Comparison of ENCODE assay signal across 8 mouse cellular contexts in the genomic region with DNA sequence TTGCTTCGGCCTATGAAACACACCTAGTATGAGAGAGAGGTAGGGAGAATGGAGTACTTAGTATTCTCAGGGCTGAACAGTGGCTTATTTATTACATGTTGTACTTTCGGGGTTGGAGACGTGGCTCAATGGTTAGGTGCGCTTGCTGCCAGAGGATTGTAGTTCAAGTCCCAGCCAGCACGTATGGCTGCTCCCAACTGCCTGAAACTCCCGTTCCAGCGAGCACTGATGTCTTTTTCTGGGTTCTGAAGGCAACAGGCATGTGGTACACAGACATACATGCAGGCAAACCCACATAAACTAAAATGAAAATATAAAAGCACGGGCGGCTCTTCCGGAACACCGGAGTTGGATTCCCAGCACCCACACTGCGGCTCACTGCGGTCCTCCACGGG. TPM values are rescaled to one million over a fixed set of nuclear protein-coding genes. Genes with fewer than 3 reads are reported as not detected.
A peak's percentile ranks its signal among the peaks of the same experiment; 100 is the strongest.
DNase-seq lines count a peak whose midpoint lies in the region; ATAC-seq and TF ChIP-seq lines count a peak whose summit lies in the region.

No protein-coding gene starts in this region.

- H3K27ac ChIP-seq in embryonic facial prominence, embryonic 12.5 days, result peak overlapping the region; percentile 96
- H3K27ac ChIP-seq in intestine, embryonic 15.5 days, result peak overlapping the region; percentile 97

- no peaks in the 10 kb centered on the region for H3K27me3 ChIP-seq in embryonic facial prominence, embryonic 12.5 days
- no peaks in the 10 kb centered on the region for H3K27me3 ChIP-seq in intestine, embryonic 15.5 days (replicated peaks)
- no peaks in the 10 kb centered on the region for H3K27me3 ChIP-seq in myocyte (ENCODE audit: control insufficient read depth, insufficient read depth, insufficient read length)

- peak overlapping the region; percentile 81 for H3K4me2 ChIP-seq in embryonic facial prominence, embryonic 12.5 days (replicated peaks)
- peak overlapping the region; percentile 79 for H3K4me2 ChIP-seq in intestine, embryonic 15.5 days (replicated peaks)
- H3K4me2 ChIP-seq in myocyte (ENCODE audit: low read depth), result peak overlapping the region; percentile 91

- peak overlapping the region; percentile 58 for H3ac ChIP-seq in myocyte (ENCODE audit: control insufficient read depth, insufficient read length)

- peak overlapping the region; percentile 67 for H3K9ac ChIP-seq in embryonic facial prominence, embryonic 12.5 days
- H3K9ac ChIP-seq in intestine, embryonic 15.5 days, result peak overlapping the region; percentile 72

- peaks cover 2% of the 10 kb centered on the region for H3K4me1 ChIP-seq in lung, adult 2 months (ENCODE audit: control insufficient read depth, insufficient read depth, low read length)
- peaks cover 8% of the 10 kb centered on the region for H3K4me1 ChIP-seq in embryonic facial prominence, embryonic 12.5 days
- peaks cover 4% of the 10 kb centered on the region for H3K4me1 ChIP-seq in intestine, embryonic 15.5 days (replicated peaks)

- H3K79me2 ChIP-seq in myocyte (ENCODE audit: control insufficient read depth, insufficient read depth), result peaks cover 24% of the 10 kb centered on the region

- ATAC-seq in embryonic facial prominence, embryonic 12.5 days (ENCODE audit: insufficient number of reproducible peaks, insufficient read depth, low FRiP score, low TSS enrichment), result 0 out of 2 replicates have a peak, but pooled peaks have one; percentile 4
- peak; percentile 19; the same call in 1 of the 2 replicates for ATAC-seq in intestine, embryonic 15.5 days
- no peak for ATAC-seq in CD4-positive, CD25-positive, alpha-beta regulatory T cell, adult 4 months

- H3K36me3 ChIP-seq in embryonic facial prominence, embryonic 12.5 days, result peaks cover 12% of the 10 kb centered on the region
- H3K36me3 ChIP-seq in intestine, embryonic 15.5 days, result peaks cover 7% of the 10 kb centered on the region
- H3K36me3 ChIP-seq in myocyte (ENCODE audit: control insufficient read depth, insufficient read depth), result peaks cover 14% of the 10 kb centered on the region

- WGBS in lung, adult 2 months, result 5% methylated on average over 14 of the region's 14 CpGs
- 8% methylated on average over 14 of the region's 14 CpGs for WGBS in embryonic facial prominence, embryonic 12.5 days
- 6% methylated on average over 14 of the region's 14 CpGs for WGBS in intestine, embryonic 15.5 days

- peak overlapping the region; percentile 97 for H3K4me3 ChIP-seq in lung, adult 2 months (replicated peaks; ENCODE audit: extremely low read depth, low read depth, low read length)
- peak overlapping the region; percentile 86 for H3K4me3 ChIP-seq in embryonic facial prominence, embryonic 12.5 days
- H3K4me3 ChIP-seq in intestine, embryonic 15.5 days (replicated peaks), result peak overlapping the region; percentile 73
- H3K4me3 ChIP-seq in myocyte, result peak overlapping the region; percentile 97

- no peak for DNase-seq in lung, adult 2 months
- DNase-seq in lung, postnatal 10 days, result no peak
- no peak for DNase-seq in thymus, postnatal 14 days
- DNase-seq in ovary, postnatal 36 days (ENCODE audit: low spot score), result no peak

- H3K9me3 ChIP-seq in embryonic facial prominence, embryonic 12.5 days, result no peaks in the 10 kb centered on the region
- no peaks in the 10 kb centered on the region for H3K9me3 ChIP-seq in intestine, embryonic 15.5 days

- TF ChIP-seq CTCF in lung, adult 2 months (IDR thresholded peaks at IDR 0.05; ENCODE audit: insufficient read depth, low read length), result no peak

- no peak for TF ChIP-seq POLR2A in lung, adult 2 months (IDR thresholded peaks at IDR 0.05; ENCODE audit: borderline replicate concordance, extremely low read depth, low read depth, low read length)
- TF ChIP-seq POLR2A in myocyte (IDR thresholded peaks at IDR 0.05; ENCODE audit: insufficient read length, low read depth), result no peak

TF ChIP-seq in myocyte, 11 proteins besides CTCF, POLR2A, EP300 and RAD21:
- TF ChIP-seq POLR2AphosphoS2 (IDR thresholded peaks at IDR 0.05; ENCODE audit: insufficient read length, low read depth), result no peak
- no peak for TF ChIP-seq E2F4 (IDR thresholded peaks at IDR 0.05; ENCODE audit: insufficient read depth)
- TF ChIP-seq TCF12 (IDR thresholded peaks at IDR 0.05; ENCODE audit: insufficient read depth, poor library complexity, severe bottlenecking), result no peak
- TF ChIP-seq SRF (IDR thresholded peaks at IDR 0.05; ENCODE audit: control insufficient read depth, insufficient read length, low read depth), result no peak
- TF ChIP-seq REST (IDR thresholded peaks at IDR 0.05; ENCODE audit: insufficient read depth, insufficient read length), result no peak
- no peak for TF ChIP-seq TCF3 (IDR thresholded peaks at IDR 0.05; ENCODE audit: insufficient read length, low read depth)
- TF ChIP-seq USF1 (IDR thresholded peaks at IDR 0.05; ENCODE audit: low read depth), result no peak
- no peak for TF ChIP-seq MYOD1 (IDR thresholded peaks at IDR 0.05; ENCODE audit: control insufficient read depth in 1 of 3, insufficient read length in 2 of 3, low read depth in 2 of 3)
- no peak for TF ChIP-seq CEBPB (IDR thresholded peaks at IDR 0.05; ENCODE audit: insufficient read depth, poor library complexity, severe bottlenecking)
- TF ChIP-seq MAX (IDR thresholded peaks at IDR 0.05; ENCODE audit: low read depth), result no peak
- no peak for TF ChIP-seq MYOG (IDR thresholded peaks at IDR 0.05; ENCODE audit: control insufficient read depth in 1 of 3, insufficient read depth in 1 of 3, insufficient read length in 2 of 3, low read depth in 2 of 3)
TF ChIP-seq in myocyte: peak in this region for 0.

RNA-seq across cellular contexts. Expression of a gene that starts 0.7 kb away (rescaled TPM):
- polyA plus RNA-seq in lung, adult 2 months (2012; rRNA removed), result 4.2 and 6.5 TPM in 2 replicates
- 28.0 and 33.5 TPM in 2 replicates for polyA plus RNA-seq in embryonic facial prominence, embryonic 12.5 days (2016; fragmentation: Nextera tagmentation; extraction: Ambion mirVana)
- polyA plus RNA-seq in intestine, embryonic 15.5 days (2015; fragmentation: Nextera tagmentation; extraction: Ambion mirVana), result 30.0 and 35.0 TPM in 2 replicates
- 8.2 TPM for polyA plus RNA-seq in myocyte (2012; fragmentation: generic; extraction: Trizol)
- 10 to 100 TPM; 36.4 to 41.7 TPM for polyA plus RNA-seq in CD4-positive, CD25-positive, alpha-beta regulatory T cell, adult 4 months (2017; shearing (Covaris generic))

RNA-seq across cellular contexts. Expression of a gene that starts 20.1 kb away (rescaled TPM):
- polyA plus RNA-seq in lung, adult 2 months (2012; rRNA removed), result 1.9 and 2.7 TPM in 2 replicates
- polyA plus RNA-seq in embryonic facial prominence, embryonic 12.5 days (2016; fragmentation: Nextera tagmentation; extraction: Ambion mirVana), result 0.34 and 0.82 TPM in 2 replicates
- 0.98 and 1.1 TPM in 2 replicates for polyA plus RNA-seq in intestine, embryonic 15.5 days (2015; fragmentation: Nextera tagmentation; extraction: Ambion mirVana)
- polyA plus RNA-seq in myocyte (2012; fragmentation: generic; extraction: Trizol), result 0.02 TPM
- 10 to 100 TPM; 63.7 to 66.0 TPM for polyA plus RNA-seq in CD4-positive, CD25-positive, alpha-beta regulatory T cell, adult 4 months (2017; shearing (Covaris generic))

RNA-seq across cellular contexts. Expression of a gene that starts 21.4 kb away (rescaled TPM):
- polyA plus RNA-seq in lung, adult 2 months (2012; rRNA removed), result 3.1 and 3.2 TPM in 2 replicates
- 12.6 and 12.9 TPM in 2 replicates for polyA plus RNA-seq in embryonic facial prominence, embryonic 12.5 days (2016; fragmentation: Nextera tagmentation; extraction: Ambion mirVana)
- 7.6 and 8.2 TPM in 2 replicates for polyA plus RNA-seq in intestine, embryonic 15.5 days (2015; fragmentation: Nextera tagmentation; extraction: Ambion mirVana)
- 6.8 TPM for polyA plus RNA-seq in myocyte (2012; fragmentation: generic; extraction: Trizol)
- polyA plus RNA-seq in CD4-positive, CD25-positive, alpha-beta regulatory T cell, adult 4 months (2017; shearing (Covaris generic)), result 10 to 100 TPM in 1 of 2 experiments, 1 to 10 TPM in 1; 7.5 to 10.1 TPM

Comparison
In these comparisons a context has a peak if more than half of its experiments do, and no peak if none do; other contexts are left out.
1. RNA of a gene that starts 20.1 kb away (polyA plus RNA-seq): 63.7 to 66.0 TPM in CD4-positive, CD25-positive, alpha-beta regulatory T cell, adult 4 months; 1.9 to 2.7 TPM in lung, adult 2 months, 0.98 to 1.1 TPM in intestine, embryonic 15.5 days, 0.34 to 0.82 TPM in embryonic facial prominence, embryonic 12.5 days and 0.02 TPM in myocyte (single experiment); every median in the first group is over 10 times any median in the second.
2. Peak in every context shown above with its lines, with median percentiles within 50 percentile points of each other: H3K4me3 ChIP-seq and H3K4me2 ChIP-seq.